Mouse (Mus musculus): Measurements from ENCODE around the gene Bpi. TPM values are rescaled to one million over a fixed set of nuclear protein-coding genes. Genes with fewer than 3 reads are reported as not detected.
A peak's percentile ranks its signal among the peaks of the same experiment; 100 is the strongest.

Bpi gene
- polyA plus RNA-seq, 2 experiments: 0.03 TPM; not detected in 1

DNA sequence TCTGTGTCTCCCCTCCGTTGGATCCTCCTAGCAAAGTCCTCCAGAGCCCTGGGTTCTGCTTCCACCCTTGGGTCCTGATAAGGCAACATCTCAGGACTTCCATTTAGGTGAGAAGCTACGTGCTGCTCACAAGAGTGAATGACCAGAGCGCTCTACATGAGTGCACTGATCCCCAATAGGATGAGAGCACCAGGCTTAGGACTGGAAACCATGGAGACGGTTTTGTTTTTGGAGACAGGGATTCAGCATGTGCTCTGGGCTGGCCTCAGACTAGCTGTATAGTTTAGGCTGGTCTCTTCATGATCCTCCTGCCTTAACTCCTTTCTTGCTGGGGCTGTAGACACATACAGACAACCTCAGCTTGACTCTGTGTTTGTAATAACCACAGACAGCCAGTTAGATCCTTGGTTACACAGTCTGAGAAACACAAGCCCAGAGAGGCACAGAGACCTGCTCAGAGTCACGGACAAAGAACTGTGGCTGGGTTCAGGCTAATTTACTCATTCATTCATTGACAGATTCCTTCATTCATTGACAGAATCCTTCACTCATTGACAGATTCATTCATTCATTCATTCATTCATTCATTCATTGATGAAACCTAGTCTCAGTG, 16.7 kb upstream of the Bpi start:
- Histone ChIP-seq H3K36me3 (ENCODE audit: control insufficient read depth, insufficient read depth, low read length) (no peaks in the 10 kb centered on the region), H3K9me3 (ENCODE audit: control insufficient read depth, low read length) (no peaks in the 10 kb centered on the region), H3K27me3 (ENCODE audit: control insufficient read depth, insufficient read depth, low read length) (no peaks in the 10 kb centered on the region), H3K4me1 (ENCODE audit: control insufficient read depth, insufficient read depth, low read length) (peaks cover 4% of the 10 kb centered on the region; the same call in 1 of the 2 replicates), H3K4me3 (replicated peaks; ENCODE audit: low read length) (no peak overlapping the region), H3K27ac (replicated peaks; ENCODE audit: low read depth, low read length) (no peak overlapping the region), H3K9ac (ENCODE audit: low read depth, low read length, severe bottlenecking) (no peak overlapping the region), H3K4me2 (replicated peaks; ENCODE audit: low read depth, low read length, severe bottlenecking) (no peak overlapping the region)
- 78% methylated on average over 5 of the region's 5 CpGs for WGBS
- DNase-seq (ENCODE audit: low spot score): no peak
- no peak for ATAC-seq (ENCODE audit: low FRiP score, low read depth)
- no peak for TF ChIP-seq POLR2A (IDR thresholded peaks at IDR 0.05; ENCODE audit: borderline replicate concordance, extremely low read depth, insufficient read depth, insufficient read length)

DNA sequence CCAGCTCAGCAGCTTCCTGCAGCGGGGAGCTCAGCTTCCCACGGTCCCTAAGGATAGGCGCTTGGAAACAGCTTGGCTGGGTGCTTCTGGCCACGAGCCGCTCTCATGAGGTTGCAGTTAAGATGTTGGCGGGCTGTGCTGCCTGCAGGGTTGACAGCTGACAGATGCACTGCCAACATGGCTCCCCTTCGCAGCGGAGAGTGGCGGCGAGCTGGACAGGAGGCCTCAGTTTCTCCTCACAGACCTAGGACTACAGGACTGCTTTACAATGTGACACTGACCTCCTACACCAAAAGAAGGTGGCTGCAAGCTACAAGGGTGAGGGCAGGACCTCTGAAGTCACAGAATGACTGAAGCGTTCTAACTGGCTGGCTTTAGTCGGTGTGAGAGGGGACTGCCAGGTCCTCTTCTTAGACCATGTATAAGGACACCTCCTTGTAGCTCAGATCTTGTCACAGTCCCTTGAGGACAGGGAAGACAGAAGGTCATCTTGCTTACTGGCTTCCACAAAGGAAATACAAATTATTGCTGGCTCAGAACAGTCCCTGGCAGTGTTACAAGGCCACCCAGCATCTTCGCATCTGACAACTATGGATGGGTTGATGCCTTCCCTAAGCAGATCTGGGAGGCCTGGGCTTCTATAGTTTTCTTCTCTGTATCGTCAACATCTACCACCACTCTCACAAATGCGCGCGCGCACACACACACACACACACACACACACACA, 15.6 kb upstream of the Bpi start:
- Histone ChIP-seq H3K4me3 (replicated peaks; ENCODE audit: low read length) (no peak overlapping the region), H3K4me2 (replicated peaks; ENCODE audit: low read depth, low read length, severe bottlenecking) (no peak overlapping the region), H3K9me3 (ENCODE audit: control insufficient read depth, low read length) (no peaks in the 10 kb centered on the region), H3K36me3 (ENCODE audit: control insufficient read depth, insufficient read depth, low read length) (no peaks in the 10 kb centered on the region), H3K4me1 (ENCODE audit: control insufficient read depth, insufficient read depth, low read length) (peaks cover 4% of the 10 kb centered on the region; the same call in 1 of the 2 replicates), H3K27me3 (ENCODE audit: control insufficient read depth, insufficient read depth, low read length) (no peaks in the 10 kb centered on the region), H3K27ac (replicated peaks; ENCODE audit: low read depth, low read length) (no peak overlapping the region), H3K9ac (ENCODE audit: low read depth, low read length, severe bottlenecking) (no peak overlapping the region)
- no peak for TF ChIP-seq POLR2A (IDR thresholded peaks at IDR 0.05; ENCODE audit: borderline replicate concordance, extremely low read depth, insufficient read depth, insufficient read length)
- WGBS: 90% methylated on average over 18 of the region's 18 CpGs
- no peak for DNase-seq (ENCODE audit: low spot score)
- no peak for ATAC-seq (ENCODE audit: low FRiP score, low read depth)

DNA sequence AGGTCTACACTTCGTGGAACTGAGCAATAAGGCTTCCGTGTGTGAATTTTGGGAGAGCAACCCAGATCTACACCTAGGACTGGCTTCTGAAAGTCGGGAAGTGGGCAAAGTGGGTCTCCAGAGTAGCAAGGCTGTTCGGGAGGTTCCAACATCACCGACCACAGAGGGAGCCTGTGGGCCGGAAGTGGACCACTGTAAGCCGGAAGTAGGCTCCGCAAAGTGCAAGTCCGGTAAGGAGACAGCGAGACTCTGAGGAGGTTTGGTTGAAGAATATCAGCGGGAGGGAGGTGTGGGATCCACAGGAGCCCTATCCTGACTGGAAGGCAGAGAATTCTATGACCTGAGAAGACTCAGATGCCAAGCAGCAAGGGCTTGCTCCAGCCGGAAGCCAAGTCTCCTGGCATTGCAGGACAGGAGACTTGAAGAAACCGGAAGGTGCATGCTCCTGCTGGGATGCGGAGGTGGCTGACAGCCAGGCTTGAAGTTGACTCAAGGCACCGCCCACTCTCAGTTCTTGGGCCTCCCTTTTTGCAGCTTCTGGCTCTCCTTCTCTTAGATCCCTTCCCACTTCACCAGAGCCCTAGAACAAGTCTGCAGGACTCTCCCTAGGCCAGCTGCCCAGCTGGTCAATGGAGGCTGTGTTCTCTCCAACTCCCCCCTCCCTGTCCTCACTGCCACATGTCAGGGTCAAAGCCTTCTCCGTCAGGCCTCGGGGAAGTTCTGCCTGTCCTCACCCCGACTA, 14.6 kb upstream of the Bpi start:
- no peak overlapping the region for H3K9ac ChIP-seq (ENCODE audit: low read depth, low read length, severe bottlenecking)
- peak overlapping the region; percentile 55; the same call in 1 of the 2 replicates for H3K27ac ChIP-seq (replicated peaks; ENCODE audit: low read depth, low read length)

DNA sequence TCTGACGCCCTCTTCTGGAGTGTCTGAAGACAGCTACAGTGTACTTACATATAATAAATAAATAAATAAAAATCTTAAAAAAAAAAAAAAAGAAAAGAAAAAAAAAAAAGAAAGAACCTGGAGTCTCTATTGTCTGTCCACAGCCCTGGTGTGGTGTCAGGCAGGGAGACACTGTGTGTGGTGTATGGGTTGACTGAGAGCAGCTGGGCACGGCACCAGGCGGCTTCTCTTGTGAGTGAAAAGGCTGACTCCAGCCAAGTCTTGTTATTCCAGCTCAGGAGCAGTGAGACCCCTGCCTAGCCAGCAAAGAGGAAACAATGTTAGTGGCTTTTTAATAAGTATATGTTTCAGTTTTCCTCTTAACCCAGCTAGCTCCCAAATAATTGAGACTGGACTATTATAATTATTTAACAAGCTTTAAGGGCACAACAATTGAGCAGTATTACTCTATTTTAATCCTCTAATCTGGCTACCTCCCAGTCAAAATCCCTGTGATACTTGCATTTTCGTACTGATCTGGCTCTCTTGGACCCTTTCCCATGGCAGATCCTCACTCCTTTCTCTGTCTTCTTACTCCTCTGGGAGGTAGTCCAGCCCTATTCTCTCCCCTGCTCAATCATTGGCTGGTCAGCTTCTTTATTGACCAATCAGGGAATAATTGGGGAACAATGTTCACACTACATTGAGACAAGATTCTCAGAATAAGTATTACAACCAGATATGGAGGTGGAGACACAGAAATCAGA, 12.6 kb upstream of the Bpi start:
- ATAC-seq (ENCODE audit: low FRiP score, low read depth) (no peak), DNase-seq (ENCODE audit: low spot score) (no peak)
- Histone ChIP-seq H3K4me2 (replicated peaks; ENCODE audit: low read depth, low read length, severe bottlenecking) (no peak overlapping the region), H3K36me3 (ENCODE audit: control insufficient read depth, insufficient read depth, low read length) (no peaks in the 10 kb centered on the region), H3K4me1 (ENCODE audit: control insufficient read depth, insufficient read depth, low read length) (peaks cover 4% of the 10 kb centered on the region; the same call in 1 of the 2 replicates), H3K27ac (replicated peaks; ENCODE audit: low read depth, low read length) (no peak overlapping the region), H3K27me3 (ENCODE audit: control insufficient read depth, insufficient read depth, low read length) (no peaks in the 10 kb centered on the region), H3K9ac (ENCODE audit: low read depth, low read length, severe bottlenecking) (no peak overlapping the region), H3K4me3 (replicated peaks; ENCODE audit: low read length) (no peak overlapping the region), H3K9me3 (ENCODE audit: control insufficient read depth, low read length) (no peaks in the 10 kb centered on the region)
- WGBS: 73% methylated on average over 4 of the region's 4 CpGs
- TF ChIP-seq POLR2A (IDR thresholded peaks at IDR 0.05; ENCODE audit: borderline replicate concordance, extremely low read depth, insufficient read depth, insufficient read length): no peak

More for the DNA sequence above, 14.6 kb upstream of the Bpi start:
- Histone ChIP-seq H3K27me3 (ENCODE audit: control insufficient read depth, insufficient read depth, low read length) (no peaks in the 10 kb centered on the region), H3K9me3 (ENCODE audit: control insufficient read depth, low read length) (no peaks in the 10 kb centered on the region), H3K4me2 (replicated peaks; ENCODE audit: low read depth, low read length, severe bottlenecking) (no peak overlapping the region), H3K4me1 (ENCODE audit: control insufficient read depth, insufficient read depth, low read length) (peaks cover 4% of the 10 kb centered on the region; the same call in 1 of the 2 replicates), H3K36me3 (ENCODE audit: control insufficient read depth, insufficient read depth, low read length) (no peaks in the 10 kb centered on the region), H3K4me3 (replicated peaks; ENCODE audit: low read length) (no peak overlapping the region)
- ATAC-seq (ENCODE audit: low FRiP score, low read depth) (no peak), DNase-seq (ENCODE audit: low spot score) (no peak)
- TF ChIP-seq POLR2A (IDR thresholded peaks at IDR 0.05; ENCODE audit: borderline replicate concordance, extremely low read depth, insufficient read depth, insufficient read length): no peak
- WGBS: 67% methylated on average over 18 of the region's 18 CpGs

DNA sequence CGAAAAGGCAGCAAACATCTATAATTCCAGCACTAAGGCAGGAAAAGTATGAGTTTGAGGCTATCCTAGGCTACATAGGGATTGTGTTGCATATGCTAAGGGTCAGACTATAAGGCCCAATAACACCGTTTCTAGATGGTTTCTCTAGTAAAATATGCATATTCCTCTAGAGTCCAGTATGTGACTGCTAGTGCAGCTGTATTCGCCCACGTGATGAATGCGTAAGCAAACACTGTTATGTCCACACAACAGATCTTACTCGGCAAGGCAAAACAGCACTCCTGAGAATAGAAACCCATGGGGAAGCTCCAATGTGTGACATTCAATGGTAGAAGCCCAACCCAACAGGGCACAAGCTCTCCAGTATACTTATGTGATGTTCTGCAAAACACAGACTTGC, 10.0 kb upstream of the Bpi start:
- Histone ChIP-seq H3K27me3 (ENCODE audit: control insufficient read depth, insufficient read depth, low read length) (no peaks in the 10 kb centered on the region), H3K4me1 (ENCODE audit: control insufficient read depth, insufficient read depth, low read length) (peaks cover 4% of the 10 kb centered on the region; the same call in 1 of the 2 replicates), H3K9ac (ENCODE audit: low read depth, low read length, severe bottlenecking) (no peak overlapping the region), H3K4me2 (replicated peaks; ENCODE audit: low read depth, low read length, severe bottlenecking) (no peak overlapping the region), H3K36me3 (ENCODE audit: control insufficient read depth, insufficient read depth, low read length) (no peaks in the 10 kb centered on the region), H3K4me3 (replicated peaks; ENCODE audit: low read length) (no peak overlapping the region), H3K27ac (replicated peaks; ENCODE audit: low read depth, low read length) (no peak overlapping the region), H3K9me3 (ENCODE audit: control insufficient read depth, low read length) (no peaks in the 10 kb centered on the region)
- WGBS: 79% methylated on average over 6 of the region's 6 CpGs
- no peak for DNase-seq (ENCODE audit: low spot score)
- no peak for ATAC-seq (ENCODE audit: low FRiP score, low read depth)
- no peak for TF ChIP-seq POLR2A (IDR thresholded peaks at IDR 0.05; ENCODE audit: borderline replicate concordance, extremely low read depth, insufficient read depth, insufficient read length)
